Mouse (Mus musculus) naive thymus-derived CD4-positive, alpha-beta T cell, adult 2 months (primary cell): Measurements from ENCODE around the gene Yeats2.

Experiments used
- DNase-seq: peaks from one replicate; pipeline ENCODE4 v3.0.0-alpha.2; 2011; ENCODE audit warnings: low read depth

The Yeats2 gene

DNA sequence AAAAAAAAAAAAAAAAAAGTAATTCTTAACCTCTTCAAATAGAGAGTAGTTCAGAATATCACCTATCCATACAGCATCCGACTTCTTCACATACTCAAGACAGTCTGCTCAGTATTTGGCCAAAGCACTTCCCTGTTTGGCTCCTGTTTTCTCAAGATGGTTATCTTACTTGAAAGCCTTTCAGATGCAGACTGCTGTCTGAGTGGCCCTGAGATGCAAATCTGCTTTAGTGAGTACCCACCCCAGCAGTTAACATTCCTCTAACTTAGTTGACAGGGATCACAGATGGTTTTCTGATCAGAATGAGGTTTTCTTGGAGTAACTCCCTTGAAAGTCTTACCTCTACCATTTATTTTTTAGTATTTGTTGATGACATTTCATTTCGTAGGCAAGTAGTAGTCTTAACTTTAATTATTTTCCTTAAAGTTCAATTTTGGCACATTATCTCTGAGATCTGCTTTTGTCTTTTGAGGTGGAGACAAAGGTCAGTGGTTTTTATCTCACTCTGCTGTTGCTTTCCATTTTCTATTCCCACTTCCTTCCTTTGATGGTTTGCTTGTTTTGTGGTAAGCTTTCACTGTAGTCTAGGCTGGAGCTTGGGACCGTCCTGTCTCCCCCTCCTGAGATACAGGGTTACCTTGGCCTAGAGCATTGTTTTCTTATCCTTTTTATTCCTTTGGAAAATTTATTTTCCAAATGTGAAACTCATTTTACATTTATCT, 50.5 kb downstream of the Yeats2 start:
- DNase-seq = no peak

DNA sequence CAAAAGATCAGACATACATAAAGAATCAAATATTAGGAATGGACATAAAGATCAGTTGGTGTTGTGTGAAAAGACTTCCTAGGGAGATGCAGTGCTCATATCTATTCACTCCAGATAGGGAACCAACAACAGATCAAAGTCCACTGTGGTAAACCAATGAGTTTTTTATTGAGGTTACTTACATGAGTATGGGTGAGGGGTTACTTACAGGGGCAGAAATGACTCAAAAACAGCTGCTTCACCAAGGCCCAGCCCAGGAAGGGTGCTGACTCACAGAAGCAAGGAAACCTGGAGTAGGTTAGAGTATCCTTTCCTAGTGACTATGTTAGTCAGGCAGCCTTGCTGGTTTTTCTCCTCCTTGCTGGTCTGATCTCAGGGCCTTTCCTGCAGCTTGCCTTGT, 51.2 kb downstream of the Yeats2 start:
- DNase-seq = no peak

DNA sequence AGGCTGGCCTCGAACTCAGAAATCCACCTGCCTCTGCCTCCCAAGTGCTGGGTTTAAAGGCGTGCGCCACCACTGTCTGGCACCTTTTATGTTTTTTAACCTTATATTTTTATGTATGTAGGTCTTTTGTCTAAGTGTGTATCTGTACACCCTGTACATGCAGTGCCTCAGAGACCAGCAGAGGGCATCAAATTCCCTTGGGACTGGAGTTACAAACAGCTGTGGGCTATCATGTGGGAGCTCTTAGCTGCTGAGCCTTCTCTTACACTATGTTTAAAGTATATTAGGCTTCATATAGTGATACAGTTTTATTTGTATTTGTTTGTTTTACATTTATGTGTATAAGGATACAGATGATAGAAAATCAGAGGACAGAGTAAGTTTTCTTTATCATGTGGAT, 54.7 kb downstream of the Yeats2 start:
- no peak for DNase-seq

DNA sequence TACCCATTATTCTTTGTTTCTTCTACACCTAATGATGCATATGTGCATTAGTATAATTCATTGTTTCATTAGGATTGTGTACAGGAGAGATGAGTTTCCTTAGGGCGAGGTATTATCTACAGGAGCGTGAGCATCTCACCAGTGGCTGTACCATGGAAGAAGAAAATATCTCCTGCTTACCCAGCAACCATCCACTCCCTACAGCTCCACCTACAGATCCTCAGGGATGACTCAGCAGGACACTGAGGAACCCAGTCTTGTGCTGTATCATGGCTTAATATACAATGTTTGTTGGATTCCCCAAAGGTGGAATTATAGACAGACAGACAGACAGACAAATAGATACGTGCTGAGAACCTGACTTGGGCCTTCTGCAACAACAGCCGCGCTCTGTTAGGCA, 56.1 kb downstream of the Yeats2 start:
- DNase-seq = no peak

DNA sequence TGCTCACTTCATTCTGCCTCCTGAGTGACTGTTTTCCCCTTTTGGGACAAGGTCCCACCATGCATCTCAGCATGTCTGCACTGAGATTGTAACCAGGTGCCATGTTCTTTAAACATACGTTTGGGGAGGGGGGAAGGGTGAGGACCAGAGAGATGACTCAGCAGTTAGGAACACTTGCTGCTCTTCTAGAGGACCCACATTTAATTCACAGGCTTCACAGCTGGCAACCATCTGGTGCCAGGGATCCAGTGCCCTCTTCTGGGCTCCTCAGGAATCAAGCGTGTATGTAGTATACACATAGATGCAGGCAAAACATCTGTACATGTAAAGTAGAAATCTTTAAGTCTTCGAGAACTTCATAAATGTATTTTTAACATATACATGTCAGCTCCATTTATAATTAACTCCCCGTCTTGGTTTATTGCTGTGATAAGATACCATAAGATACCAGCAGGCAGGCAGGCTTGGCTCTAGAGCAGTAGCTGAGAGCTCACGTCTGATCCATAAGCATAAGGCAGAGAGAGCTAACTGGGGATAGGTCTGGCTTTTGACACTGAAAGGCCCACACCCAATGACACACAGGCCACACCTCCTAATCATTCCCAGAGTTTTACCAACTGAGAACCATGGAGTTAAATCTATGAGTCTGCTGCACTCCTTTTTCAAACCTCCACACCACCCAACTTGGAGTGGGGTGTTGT, 58.8 kb downstream of the Yeats2 start:
- no peak for DNase-seq

DNA sequence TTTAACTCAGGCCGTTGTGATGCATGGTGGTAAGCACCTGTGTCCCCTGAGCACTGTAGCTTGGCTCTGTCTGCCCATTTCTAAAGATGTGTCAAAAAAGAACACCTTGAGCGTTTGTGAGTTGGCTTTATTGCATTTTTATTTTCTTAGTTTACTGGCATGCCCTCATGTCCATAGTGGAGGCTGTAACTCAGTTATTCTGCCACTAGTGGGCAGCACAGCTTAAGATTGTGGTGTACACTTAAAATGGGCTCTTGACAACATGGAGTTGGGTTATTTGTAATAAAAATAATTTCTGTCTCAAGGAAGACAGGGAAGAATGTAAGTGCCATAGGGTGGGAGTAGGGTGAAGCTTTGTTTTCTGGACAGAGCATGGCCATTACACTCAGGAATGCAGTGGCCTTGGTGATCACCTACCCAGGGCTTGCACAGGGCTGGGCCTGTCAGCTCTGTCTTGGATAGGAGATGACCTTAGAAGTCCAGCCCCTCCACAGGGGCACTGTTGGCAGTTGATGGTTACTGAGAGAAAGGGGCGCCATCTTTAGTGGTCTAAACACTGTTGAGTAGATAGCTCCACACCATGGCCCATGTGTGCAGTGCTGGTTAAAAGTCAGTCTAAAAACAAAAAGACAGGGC, 72.8 kb downstream of the Yeats2 start:
- peak; percentile 61 for DNase-seq

DNA sequence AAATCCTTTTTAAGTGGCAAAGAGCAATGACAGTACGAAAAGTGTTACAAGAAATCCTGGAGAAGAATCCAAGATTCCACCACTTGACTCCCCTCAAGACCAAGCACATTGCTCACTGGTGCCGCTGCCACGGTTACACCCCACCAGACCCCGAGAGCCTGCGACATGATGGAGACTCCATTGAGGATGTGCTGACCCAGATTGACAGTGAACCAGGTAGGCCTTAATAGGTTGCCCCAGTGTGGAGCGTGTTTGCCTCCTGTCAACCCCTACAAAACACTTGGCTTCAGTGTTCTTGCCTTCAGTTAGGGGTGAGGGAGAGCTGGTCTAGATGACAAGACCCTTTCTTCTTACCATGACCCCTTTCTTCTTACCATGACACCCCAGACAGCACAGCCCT, 81.9 kb downstream of the Yeats2 start:
- no peak for DNase-seq

DNA sequence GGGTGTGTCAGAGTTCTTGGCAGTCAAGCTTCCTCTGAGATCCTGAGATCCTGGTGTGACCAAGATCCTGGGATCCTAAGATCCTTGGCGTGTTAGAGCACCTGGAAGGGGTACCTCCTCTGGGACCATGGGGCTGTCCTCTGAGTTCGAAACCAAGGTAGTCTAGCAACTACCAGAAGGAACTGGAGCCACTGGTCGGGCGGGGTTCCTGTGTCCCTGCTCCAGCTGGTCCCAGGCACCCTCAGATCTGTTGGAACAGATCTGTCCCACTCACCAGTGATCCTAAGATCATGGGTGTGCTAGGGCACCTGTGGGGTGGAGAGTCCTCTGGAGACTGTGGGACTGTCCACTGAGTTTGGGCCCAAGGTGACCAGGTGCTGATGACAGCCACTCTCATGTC, 85.8 kb downstream of the Yeats2 start:
- DNase-seq = no peak

DNA sequence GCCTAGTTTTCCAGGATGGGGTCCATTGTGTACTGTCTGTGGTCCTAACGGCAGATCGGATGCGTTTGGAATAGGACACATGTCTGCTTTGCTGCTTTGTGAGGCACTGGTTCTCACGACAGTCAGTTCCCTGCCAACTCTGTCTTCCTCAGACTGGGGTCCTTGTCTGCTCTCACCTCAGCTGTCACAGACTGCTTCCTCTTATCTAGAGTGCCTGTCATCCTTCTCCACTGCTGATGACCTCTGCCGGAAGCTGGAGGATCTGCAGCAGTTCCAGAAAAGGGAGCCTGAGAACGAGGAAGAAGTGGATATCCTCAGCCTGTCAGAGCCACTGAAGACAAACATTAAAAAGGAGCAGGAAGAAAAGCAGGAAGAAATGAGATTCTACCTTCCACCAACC, 86.6 kb downstream of the Yeats2 start:
- no peak for DNase-seq

DNA sequence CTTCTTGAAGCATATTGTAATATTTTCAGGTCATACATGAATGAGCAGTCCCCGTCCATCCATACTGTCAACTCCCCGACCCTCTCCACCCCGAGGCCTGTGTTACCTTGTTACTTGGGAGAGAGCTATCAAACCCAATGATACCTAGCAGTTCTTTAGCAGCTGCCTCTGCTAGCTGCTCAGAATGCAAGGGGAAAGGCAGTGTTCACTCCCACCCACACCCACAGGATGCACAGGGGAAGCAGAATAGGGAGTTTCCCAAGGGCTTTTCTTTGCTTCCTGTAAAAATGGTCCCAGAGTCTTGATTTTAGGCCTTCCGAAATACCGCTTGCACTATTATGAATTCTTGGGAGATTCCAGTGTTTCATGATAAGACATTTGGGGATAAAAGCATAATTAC, 87.3 kb downstream of the Yeats2 start:
- DNase-seq = no peak

DNA sequence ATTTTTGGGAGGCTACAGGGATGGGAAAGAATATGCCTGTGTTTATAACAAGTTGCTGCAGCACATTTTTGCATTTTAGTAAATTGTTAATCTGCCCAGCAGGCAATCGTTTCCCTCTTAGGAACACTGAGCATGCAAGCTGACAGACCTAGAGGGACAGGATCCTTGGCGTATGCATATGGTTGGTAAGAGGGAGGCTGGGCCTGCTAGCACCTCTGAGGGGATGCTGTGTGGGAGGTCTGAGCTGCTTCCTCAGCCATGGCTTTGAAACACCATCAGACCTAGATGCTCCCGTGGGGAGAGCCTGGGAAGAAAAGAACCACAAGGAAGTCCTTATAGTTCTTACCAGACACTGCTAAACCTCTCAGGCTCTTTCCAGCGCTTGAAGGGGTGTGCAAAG, 93.5 kb downstream of the Yeats2 start:
- no peak for DNase-seq

DNA sequence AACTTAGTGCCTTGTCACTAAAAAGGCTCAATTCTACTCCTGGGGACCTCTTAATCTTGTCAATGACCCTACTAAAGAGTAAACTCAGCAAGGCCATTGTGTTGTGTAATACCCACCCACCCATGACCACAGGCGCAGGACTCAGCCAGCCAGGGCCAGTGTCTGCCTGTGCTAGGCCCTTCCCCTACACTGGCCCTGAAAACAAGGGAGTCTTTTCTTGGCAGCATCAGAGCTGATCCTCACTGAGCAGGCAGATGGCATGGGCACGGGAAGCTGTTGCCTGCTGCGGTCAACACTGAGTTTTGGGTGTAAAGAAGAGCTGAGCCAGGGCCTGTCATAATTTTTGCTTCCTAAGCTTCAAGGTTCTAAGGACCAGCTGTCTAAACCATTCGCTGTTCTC, 96.6 kb downstream of the Yeats2 start:
- DNase-seq = no peak

DNA sequence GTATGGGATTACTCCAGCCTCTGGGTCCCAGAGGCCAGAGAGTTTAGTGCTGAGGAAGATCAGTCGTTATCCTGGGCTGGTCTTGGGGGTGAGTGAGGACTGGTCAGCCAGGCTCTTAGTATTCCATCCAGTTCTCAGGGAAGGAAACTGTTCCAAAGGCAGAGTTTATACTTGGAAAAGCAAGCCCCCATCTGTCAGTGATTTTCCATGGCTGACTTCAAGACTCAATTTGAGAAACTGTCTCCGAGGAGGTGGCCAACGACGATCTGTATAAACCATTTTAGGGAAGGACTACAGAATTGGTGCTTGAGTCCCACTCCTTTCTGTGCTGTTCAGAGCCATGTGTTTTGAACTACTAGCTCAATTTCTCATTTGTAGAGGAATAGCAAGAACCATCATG, 97.8 kb downstream of the Yeats2 start:
- DNase-seq = no peak

DNA sequence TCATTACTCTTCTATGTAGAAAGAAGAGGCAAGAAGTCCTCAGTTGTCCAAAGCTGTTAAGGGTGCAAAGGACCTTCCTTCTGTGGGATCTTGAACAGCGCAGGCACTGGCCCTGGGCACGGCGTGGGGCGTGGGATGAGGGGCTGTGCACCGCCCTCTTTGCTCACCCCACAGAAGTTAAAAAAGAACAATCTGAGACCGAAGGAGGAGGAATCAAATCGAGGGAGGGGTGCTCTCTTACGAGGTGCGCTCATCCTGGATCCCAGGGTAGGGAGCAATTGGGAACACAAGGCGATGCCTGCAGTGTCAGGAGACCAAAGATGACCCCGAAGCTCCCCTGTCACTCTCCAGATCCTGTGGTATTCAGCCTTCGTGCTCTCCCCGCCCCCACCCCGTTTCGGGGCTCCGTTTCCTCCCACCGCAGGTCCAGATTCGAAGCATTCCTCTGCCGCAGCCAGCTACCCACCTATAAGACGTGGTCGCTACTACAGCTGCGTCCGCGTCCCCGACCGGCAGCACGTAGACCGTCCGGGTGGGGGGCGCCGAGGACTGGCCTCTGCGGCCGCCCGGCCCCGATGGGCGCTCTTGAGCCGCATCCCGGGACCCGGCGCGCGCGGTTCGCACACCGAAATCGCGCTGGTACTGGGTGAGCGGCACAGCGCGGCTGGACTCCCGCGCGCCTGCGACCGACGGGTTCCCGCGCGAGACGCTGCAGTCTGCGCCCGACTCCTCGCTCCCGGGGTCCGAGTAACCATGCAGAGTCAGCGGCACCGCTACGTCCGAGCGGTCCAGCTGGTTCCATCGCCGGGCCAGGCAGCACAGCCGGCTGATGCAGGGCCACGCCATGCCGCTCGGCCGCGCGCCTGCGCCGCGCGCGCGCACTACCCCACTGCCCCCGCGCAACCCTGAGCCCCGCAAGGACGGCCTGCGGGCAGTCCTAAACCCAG, 99.9 kb downstream of the Yeats2 start, which contains the start of gene Map6d1:
Map6d1 (minus strand) TSS at position 891 of the 947 bp plus-strand sequence.
- peak; percentile 10 for DNase-seq

DNA sequence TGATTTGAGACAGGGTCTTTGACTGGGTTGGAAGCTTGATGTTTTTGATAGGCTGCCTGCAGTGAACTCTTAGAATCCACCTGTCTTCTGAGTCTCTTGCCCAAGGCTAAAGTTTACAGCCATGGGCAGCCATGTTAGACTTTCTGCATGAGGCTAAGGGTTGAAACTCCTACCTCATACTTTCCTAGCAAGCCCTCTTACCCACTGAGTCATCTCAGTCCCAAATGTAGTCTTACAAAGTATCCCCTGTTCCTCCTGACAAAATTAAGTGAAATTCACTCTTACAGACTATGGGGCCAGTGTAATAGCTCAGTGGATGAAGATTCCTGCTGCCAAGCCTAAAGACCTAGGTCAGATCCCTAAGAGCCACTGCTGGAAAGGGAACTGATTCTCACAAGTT, 106.2 kb downstream of the Yeats2 start:
- no peak for DNase-seq

DNA sequence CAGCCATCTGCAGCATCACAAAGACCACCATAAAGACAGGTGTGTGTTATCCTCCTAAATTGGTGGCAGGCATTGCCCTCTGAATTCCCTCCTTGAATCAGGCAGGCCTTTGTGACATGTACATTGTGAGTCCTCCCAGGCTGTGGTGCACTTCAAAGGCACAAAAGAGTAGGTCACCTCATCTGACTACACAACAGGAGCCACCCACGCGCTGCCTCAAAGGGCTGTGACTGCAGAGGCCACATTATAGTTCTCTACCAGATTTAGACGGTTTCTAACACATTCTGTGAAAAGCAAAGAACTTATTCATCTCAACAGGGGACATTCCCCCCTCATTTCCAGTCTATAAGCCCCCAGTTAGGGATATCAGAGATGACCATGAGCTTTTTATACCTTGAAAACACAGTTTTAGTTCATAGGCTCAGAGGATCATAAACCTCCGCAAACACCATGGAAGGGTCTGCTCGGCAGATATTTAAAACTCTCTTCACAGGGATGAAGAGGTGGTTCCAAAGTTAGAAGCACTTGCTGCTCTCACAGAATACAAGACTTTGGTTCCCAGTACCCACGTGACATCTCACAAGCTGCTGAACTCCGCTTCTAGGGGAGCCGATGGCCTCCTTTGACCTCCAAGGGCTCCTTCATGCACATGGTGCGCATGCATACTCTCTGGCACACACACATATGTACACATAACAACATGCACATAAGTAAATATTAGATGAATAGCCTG, 107.7 kb downstream of the Yeats2 start:
- DNase-seq = no peak

DNA sequence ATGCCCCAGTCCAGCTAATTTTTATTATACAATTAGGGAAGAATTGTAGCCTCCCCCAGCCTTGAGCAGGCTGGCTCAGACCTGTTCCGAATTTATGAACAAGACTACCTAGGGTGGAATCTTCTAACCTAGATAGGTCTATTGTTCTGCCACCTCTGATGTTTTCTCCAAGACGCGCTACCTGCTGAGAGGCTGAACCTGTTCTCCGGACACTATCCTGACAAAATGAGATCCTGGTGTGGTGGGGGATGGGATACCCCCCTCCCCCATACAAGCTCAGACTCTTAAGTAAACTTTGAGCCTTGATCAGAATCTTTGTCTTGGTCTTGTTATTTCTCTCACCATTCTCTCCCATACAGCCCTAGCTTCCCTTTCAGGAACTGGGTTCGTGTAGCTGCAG, 117.1 kb downstream of the Yeats2 start:
- DNase-seq = no peak

DNA sequence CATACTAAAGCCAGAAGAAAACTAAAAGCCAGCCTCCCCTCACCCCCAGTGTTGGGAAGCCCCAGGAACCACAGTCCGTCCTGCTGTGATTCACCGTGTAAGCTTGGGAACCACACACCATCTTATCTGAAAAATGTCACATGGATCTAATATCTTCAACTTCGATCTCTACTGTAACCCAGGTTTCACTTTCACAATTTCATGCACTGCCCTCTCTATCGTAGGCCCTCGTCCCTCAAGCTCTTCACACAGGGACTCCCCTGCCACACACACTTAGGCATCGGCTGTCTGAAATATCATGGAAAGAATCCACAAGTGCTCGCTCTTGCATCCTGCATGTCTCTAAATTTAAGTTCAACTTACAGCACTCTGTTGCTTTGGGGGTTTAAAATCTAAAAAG, 124.2 kb downstream of the Yeats2 start:
- no peak for DNase-seq

DNA sequence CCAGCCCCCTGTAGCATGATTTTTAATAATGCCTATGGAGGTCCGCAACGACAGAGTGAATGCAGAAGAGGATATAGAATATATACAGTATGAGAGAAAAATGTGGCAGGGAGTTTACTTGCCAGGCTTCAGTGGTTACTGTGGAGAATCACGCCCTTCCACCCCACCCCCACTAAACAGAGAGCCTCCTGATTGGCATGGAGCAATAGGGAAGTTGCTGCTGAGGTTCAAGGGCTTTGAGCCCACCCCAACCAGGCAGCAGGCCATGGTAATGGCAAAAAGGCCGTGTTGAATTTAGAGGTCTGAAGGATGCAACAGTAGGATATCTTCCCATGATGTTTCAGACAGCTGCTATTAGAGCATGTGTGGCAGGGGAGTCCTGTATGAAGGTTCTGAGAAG, 130.5 kb downstream of the Yeats2 start:
- DNase-seq = no peak

DNA sequence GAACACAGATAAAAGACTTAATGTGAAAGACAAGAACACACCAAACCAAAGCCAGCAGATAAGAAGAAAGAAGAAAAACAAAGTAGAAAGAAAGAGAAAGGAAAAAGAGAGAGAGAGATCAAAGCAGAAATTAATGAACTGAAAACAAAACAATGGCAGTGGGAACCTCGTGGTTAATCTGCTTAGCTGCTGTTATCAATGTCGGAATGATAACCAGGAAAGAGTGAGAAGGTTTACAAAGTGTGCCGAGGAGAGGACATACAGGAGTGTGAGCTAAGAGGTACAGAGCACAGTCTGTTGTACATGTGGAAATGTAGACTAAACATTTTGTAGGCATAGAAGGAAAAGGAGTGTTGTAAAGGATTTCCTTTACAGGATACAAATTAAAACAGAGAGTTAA, 132.1 kb downstream of the Yeats2 start:
- no peak for DNase-seq

DNA sequence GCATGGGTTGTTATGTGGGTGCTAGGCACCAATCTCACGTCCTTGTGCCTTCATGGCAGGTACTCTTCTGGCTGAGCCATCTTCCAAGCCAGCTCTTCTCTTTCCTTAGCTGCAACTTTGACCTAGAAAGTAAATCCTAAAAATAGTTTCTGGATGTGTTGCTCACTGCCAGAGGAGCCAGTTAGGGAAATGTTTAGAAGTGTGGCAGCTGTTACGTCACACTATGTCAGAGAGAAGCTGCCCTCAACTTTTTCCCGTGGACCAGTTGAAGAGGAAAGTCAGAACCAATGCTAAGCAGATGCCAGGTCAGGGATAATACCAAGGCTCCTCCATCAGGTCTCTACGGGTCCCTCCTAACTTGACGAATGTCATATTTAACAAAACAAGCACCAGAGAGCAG, 138.5 kb downstream of the Yeats2 start:
- DNase-seq = no peak

DNA sequence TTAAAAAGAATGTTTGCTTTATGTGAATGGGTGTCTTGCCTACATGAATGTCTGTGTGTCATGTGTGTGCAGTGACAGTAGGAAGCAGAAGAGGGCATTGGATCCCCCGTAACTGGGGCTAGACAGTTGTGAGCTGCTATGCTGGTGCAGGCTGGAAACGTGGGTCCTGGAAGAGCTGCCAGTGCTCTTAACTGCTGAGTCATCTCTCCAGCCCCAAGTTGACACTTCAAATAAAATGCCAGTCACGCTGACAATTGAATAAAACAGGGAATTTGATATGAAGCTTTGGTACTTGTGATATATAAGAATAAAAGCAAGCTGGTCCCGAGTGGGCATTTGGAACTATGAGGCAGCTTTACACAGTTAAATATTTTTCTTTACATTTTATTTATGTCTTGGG, 139.4 kb downstream of the Yeats2 start:
- no peak for DNase-seq
